Mouse (Mus musculus): ENCODE measurements around the gene Krtap19-1.
A peak's percentile ranks its signal among the peaks of the same experiment; 100 is the strongest.

DNA sequence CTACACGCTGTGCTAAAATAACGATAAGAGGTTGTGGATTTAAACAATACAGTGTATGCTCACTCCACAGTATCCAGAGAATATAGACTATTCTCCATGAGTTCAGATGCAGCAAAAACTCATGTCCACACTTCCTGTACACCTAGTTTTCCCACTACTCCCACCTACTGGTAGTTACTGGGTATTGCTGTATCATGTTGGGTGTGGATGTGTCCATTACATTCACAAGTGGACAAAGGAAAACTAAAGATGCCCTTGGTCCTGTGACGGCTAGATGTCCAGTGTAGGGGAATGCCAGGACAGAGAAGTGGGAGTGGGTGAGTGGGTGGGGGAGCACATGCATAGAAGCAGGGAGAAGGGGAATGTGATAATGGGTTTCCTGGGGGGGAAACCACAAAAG, 45.5 kb downstream of the Krtap19-1 start:
- peak; percentile 63 for TF ChIP-seq CTCF (IDR thresholded peaks at IDR 0.05; ENCODE audit: low read depth)
- no peak for TF ChIP-seq EP300 (IDR thresholded peaks at IDR 0.05; ENCODE audit: low read depth)

Data from liver, postnatal 0 days (tissue).